Mouse (Mus musculus): Measurements from ENCODE around the gene Rbfox2. TPM values are rescaled to one million over a fixed set of nuclear protein-coding genes. Genes with fewer than 3 reads are reported as not detected.
"Not testable (repeated sequence)": the region's sequence is repeated elsewhere in the genome, so short reads cannot be mapped to it uniquely, and the experiment has no call there.

Gene Rbfox2
- polyA plus RNA-seq, 1 experiment: 18.4 TPM

DNA sequence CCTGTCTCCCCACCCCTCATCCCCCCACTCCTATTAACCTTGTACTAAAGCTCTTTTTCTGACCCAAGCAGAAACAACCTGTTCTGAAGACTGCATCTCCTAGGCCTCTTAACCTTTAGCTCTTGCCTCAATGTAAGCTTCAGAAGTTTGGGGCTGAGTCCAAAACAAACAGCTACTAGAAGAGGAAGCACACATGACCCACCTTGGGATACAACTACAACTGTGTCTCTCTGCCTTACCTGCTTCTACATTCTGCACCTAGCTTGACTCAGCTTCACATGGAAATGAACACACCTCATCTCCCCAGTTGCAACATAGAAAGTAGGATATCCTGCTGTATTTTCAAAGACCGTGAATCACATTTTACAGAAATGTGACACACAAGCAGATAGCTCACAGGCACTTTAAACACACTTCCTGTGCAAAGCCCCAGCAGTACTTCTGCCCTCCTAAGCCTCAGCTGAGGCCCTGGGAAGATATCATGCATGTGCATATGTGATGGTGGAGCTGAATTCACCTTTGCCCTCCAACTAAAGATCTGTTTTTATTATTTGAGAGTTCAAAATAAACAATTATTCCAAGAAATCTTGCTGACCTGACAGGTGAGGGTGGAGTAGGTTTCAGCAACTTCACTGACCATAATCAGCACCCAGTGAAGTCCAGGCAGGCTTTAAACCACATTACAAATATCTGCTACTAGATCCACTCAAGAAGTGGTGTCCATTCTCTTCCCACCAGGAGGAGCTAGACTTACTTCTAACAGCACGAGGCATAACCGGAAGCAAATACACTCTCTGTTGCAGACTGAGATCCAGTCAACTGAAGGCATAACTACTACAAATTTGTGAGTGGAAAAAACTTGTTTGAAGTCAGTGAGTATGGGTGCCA is 29.7 kb downstream of the Rbfox2 start:
- 23% methylated on average over 3 of the region's 3 CpGs for WGBS
- no peak for DNase-seq (ENCODE audit: low read depth, low spot score)

- 60% methylated on average over 1 of the region's 1 CpGs for WGBS
These were observed 30.5 kb downstream of the Rbfox2 start for GRCm38 (mm10) chr15:77276300-77276699.

DNA sequence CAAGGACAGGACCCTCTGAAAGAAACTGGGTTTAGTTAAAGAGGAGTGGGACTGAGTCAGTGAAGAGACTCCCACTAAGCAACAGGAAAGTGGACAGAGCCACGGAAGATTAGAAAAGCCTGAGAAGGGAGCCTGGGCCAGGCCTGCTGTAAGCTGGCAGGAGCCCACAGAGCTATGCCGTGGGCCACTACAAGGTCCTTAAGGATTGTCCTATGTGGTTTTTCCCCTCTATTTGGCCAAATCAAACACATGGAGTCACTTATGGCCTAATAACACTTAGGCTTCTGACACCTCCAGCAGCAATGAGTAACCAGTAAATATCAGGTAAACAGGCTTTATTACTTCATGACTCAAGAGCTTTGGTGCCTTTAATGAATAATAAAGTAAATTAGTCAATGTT is 31.2 kb downstream of the Rbfox2 start:
- 51% methylated on average over 2 of the region's 2 CpGs for WGBS
- no peak for DNase-seq (ENCODE audit: low read depth, low spot score)

More at GRCm38 (mm10) chr15:77276300-77276699, 30.5 kb downstream of the Rbfox2 start:
- no peak for DNase-seq (ENCODE audit: low read depth, low spot score)

DNA sequence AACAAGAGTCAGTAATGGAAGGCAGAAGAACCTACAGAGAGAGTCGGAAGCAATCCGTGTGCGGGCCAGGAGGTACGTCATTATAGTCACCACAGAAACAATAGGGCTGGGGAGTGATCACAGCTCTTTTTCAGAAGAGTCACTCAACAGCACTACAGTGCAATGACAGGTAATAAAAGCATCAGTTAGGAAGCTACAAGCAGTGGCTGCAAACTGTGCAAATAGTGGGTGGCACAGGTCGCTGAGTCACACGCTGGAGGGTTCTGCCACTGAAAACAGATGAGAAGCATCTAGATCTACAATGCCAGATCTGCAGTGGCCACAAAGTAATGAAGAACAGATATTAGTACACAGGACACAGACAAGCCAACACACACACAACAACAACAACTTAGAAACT is 32.9 kb downstream of the Rbfox2 start:
- DNase-seq (ENCODE audit: low read depth, low spot score): no peak
- WGBS: 36% methylated on average over 6 of the region's 6 CpGs

- 98% methylated on average over 5 of the region's 5 CpGs for WGBS
- no peak for DNase-seq (ENCODE audit: low read depth, low spot score)
These were observed 35.5 kb downstream of the Rbfox2 start for GRCm38 (mm10) chr15:77271285-77271684.

DNA sequence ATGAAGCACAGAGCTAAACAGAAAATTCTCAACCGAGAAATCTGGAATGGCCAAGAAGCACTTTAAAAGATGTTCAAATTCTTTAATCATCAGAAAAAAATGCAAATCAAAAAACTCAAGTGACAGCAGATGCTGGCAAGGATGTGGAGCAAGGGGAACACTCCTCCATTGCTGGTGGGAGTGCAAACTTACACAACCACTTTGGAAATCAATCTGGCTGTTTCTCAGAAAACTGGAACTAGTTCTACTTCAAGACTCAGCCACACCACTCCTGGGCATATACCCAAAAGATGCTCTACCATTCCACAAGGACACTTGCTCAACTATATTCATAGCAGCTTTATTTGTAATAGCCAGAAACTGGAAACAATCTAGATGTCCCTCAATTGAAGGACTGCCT is 37.3 kb downstream of the Rbfox2 start:
- not testable (repeated sequence) for DNase-seq (ENCODE audit: low read depth, low spot score)

GRCm38 (mm10) chr15:77268415-77268814 is 38.4 kb downstream of the Rbfox2 start:
- 86% methylated on average over 3 of the region's 3 CpGs for WGBS
- no peak for DNase-seq (ENCODE audit: low read depth, low spot score)

More for the DNA sequence above, 37.3 kb downstream of the Rbfox2 start:
- 76% methylated on average over 1 of the region's 1 CpGs for WGBS

GRCm38 (mm10) chr15:77265318-77265717 is 41.5 kb downstream of the Rbfox2 start:
- DNase-seq (ENCODE audit: low read depth, low spot score): no peak
- 30% methylated on average over 4 of the region's 4 CpGs for WGBS

- DNase-seq (ENCODE audit: low read depth, low spot score): no peak
- WGBS: 38% methylated on average over 5 of the region's 5 CpGs
These were observed 42.5 kb downstream of the Rbfox2 start for GRCm38 (mm10) chr15:77264314-77264713.

DNA sequence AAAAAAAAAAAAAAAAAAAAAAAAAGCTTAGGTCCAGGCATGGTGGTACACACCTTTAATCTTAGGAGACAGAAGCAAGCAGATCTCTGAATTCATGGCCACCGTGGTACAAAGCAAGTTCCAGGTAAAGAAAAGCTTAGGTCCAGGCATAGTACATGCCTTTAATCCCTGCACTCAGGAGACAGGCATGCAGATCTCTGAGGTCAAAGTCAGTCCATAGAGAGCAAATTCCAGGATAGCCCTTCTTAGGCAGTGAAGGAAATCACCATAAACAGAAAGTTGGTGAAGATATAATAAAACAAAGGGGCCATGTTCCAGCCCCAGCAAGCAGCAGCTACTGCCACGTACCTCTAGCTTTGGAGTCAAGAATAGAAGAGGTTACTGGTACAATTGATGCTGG is 44.0 kb downstream of the Rbfox2 start:
- no peak for DNase-seq (ENCODE audit: low read depth, low spot score)
- WGBS: 81% methylated on average over 2 of the region's 2 CpGs

- DNase-seq (ENCODE audit: low read depth, low spot score): no peak
- 22% methylated on average over 6 of the region's 6 CpGs for WGBS
These were observed 49.2 kb downstream of the Rbfox2 start for GRCm38 (mm10) chr15:77257437-77258229.

GRCm38 (mm10) chr15:77256782-77257181 is 50.0 kb downstream of the Rbfox2 start:
- WGBS: 79% methylated on average over 4 of the region's 4 CpGs
- DNase-seq (ENCODE audit: low read depth, low spot score): no peak

- no peak for DNase-seq (ENCODE audit: low read depth, low spot score)
- WGBS: 30% methylated on average over 1 of the region's 1 CpGs
These were observed 52.2 kb downstream of the Rbfox2 start for GRCm38 (mm10) chr15:77254636-77255035.

- 17% methylated on average over 2 of the region's 2 CpGs for WGBS
- no peak for DNase-seq (ENCODE audit: low read depth, low spot score)
These were observed 52.7 kb downstream of the Rbfox2 start for GRCm38 (mm10) chr15:77254128-77254527.

DNA sequence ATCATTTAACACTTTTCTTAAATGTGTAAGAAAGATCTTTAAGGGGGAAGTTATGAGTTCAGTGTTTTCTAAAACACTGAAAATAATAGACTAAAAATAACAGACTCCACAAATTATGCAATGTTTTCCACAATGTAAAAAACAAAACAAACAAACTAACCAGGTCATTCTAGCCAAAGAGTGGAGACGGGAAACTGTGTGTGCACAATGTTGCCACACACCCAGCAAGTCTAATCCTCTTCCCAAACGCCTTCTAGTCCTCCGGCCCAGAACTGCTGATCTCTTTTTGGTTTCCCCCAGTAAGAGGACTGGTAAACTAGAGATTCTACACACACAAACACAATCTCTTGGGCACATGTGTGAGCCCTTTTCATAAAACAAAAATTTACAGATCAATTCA is 55.1 kb downstream of the Rbfox2 start:
- DNase-seq (ENCODE audit: low read depth, low spot score): no peak
- WGBS: 72% methylated on average over 3 of the region's 3 CpGs

DNA sequence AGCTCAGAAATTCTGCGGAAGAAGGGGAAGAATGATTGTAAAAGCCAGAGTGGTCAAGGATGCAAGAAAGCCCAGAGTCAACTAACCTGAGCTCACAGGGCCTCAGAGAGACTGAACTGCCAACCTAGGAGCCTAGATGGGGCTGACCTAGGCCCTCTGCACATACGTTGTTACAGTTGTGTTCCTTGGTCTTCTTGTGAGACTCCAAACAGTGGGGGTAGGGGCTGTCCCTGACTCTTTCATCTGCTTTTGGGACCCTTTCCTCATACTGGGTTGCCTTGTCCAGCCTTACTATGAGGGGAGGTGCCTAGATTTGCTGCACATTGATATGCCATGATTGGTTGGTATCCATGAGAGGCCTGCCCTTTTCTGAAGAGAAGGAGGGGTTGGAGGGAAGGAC is 56.0 kb downstream of the Rbfox2 start:
- WGBS: 91% methylated on average over 2 of the region's 2 CpGs
- DNase-seq (ENCODE audit: low read depth, low spot score): no peak

- WGBS: 88% methylated on average over 5 of the region's 5 CpGs
- no peak for DNase-seq (ENCODE audit: low read depth, low spot score)
These were observed 57.4 kb downstream of the Rbfox2 start for GRCm38 (mm10) chr15:77249421-77249820.

- no peak for DNase-seq (ENCODE audit: low read depth, low spot score)
- WGBS: 35% methylated on average over 11 of the region's 11 CpGs
These were observed 61.1 kb downstream of the Rbfox2 start for GRCm38 (mm10) chr15:77245418-77246365.

- WGBS: 67% methylated on average over 5 of the region's 5 CpGs
- DNase-seq (ENCODE audit: low read depth, low spot score): no peak
These were observed 62.2 kb downstream of the Rbfox2 start for GRCm38 (mm10) chr15:77244634-77245033.

Measured in large intestine, adult 2 months (tissue).